ENCODE assay signal across 22 mouse cellular contexts in genomic region chr3:146591601-146592000, GRCm38 (mm10). TPM values are rescaled to one million over a fixed set of nuclear protein-coding genes. Genes with fewer than 3 reads are reported as not detected.
"Had no signal": no experiment of that assay in that cellular context is flagged by ENCODE, and none has a peak within 500 bp of the region (broad histone marks: within the 10 kb centered on the region; RNA-seq: fewer than 3 reads in every experiment).

No protein-coding gene starts in this region.

- H3K9me3 ChIP-seq: limb, embryonic 12.5 days; limb, embryonic 15.5 days; stomach, embryonic 15.5 days had no signal

- H3K4me3 ChIP-seq: limb, embryonic 12.5 days; limb, embryonic 15.5 days; myocyte; stomach, embryonic 15.5 days had no signal

- H3K27me3 ChIP-seq: limb, embryonic 12.5 days; limb, embryonic 15.5 days; stomach, embryonic 15.5 days had no signal

- H3K27ac ChIP-seq: limb, embryonic 12.5 days; limb, embryonic 15.5 days; stomach, embryonic 15.5 days had no signal

- DNase-seq: kidney, adult 18-20 months; kidney, adult 9 months; kidney, postnatal 14 days; kidney, postnatal 4 days; left cerebral cortex, postnatal 4 days; lung, adult 2 months; lung, postnatal 14 days; lung, postnatal 4 days; right cerebral cortex, postnatal 25 days; spleen, adult 18-20 months; thymus, postnatal 25 days had no signal

- H3K9ac ChIP-seq: limb, embryonic 12.5 days; limb, embryonic 15.5 days; stomach, embryonic 15.5 days had no signal

- ATAC-seq: intestine, embryonic 16.5 days; midbrain, embryonic 16.5 days had no signal

- H3K36me3 ChIP-seq: limb, embryonic 12.5 days; limb, embryonic 15.5 days; stomach, embryonic 15.5 days had no signal

- H3K4me2 ChIP-seq: limb, embryonic 12.5 days; limb, embryonic 15.5 days; midbrain, embryonic 11.5 days; stomach, embryonic 15.5 days had no signal

- H3K4me1 ChIP-seq: limb, embryonic 15.5 days; stomach, embryonic 15.5 days had no signal

RNA-seq across cellular contexts. Expression of gene Uox, which starts 21.4 kb away (rescaled TPM):
- polyA plus RNA-seq: limb, embryonic 12.5 days; midbrain, embryonic 16.5 days; myocyte; neural tube, embryonic 14.5 days had no signal

RNA-seq across cellular contexts. Expression of gene Dnase2b, which starts 23.8 kb away (rescaled TPM):
- polyA plus RNA-seq: kidney, embryonic 16.5 days; limb, embryonic 12.5 days; lung, embryonic 16.5 days; midbrain, embryonic 11.5 days; midbrain, embryonic 16.5 days; myocyte; neural tube, embryonic 14.5 days had no signal

RNA-seq across cellular contexts. Expression of gene 4930503B20Rik, which starts 59.5 kb away (rescaled TPM):
- polyA plus RNA-seq: intestine, embryonic 16.5 days; limb, embryonic 12.5 days; limb, embryonic 15.5 days; lung, adult 2 months; lung, embryonic 16.5 days; midbrain, embryonic 11.5 days; myocyte; neural tube, embryonic 14.5 days; stomach, embryonic 15.5 days; thymus, postnatal 0 days had no signal
